Mouse (Mus musculus) liver, embryonic 14.5 days (tissue): Measurements from ENCODE around the gene Itga3. TPM values are rescaled to one million over a fixed set of nuclear protein-coding genes. Genes with fewer than 3 reads are reported as not detected.

Experiments used
- ATAC-seq: fragments of 200-750 bp; cut with Nextera tagmentation; 2 replicates; pipeline ENCODE4 v1.8.0; 2017; ENCODE audit warnings: moderate number of reproducible peaks, mild to moderate bottlenecking, moderate library complexity; ENCODE audit not compliant: insufficient read depth
- DNase-seq, 3 experiments: peaks; one replicate each; pipeline ENCODE4 v3.0.0-alpha.2; 2012 to 2013; ENCODE audit warnings: low read depth in 3 of 3, low spot score in 3 of 3
- H3K27ac ChIP-seq: fragments of 300-500 bp; sonication (generic); 2 replicates; pipeline ENCODE4 v1.5.1; 2014; ENCODE audit warnings: moderate library complexity, mild to moderate bottlenecking, control low read depth, inconsistent platforms
- H3K27me3 ChIP-seq: fragments of 300-500 bp; sonication (generic); 2 replicates; pipeline ENCODE4 v1.6.1; 2014; ENCODE audit warnings: mild to moderate bottlenecking, low read length, moderate library complexity; ENCODE audit not compliant: control insufficient read depth, insufficient read depth
- H3K36me3 ChIP-seq: fragments of 300-500 bp; sonication (generic); replicated peaks from 2 replicates; pipeline ENCODE4 v1.6.1; 2014; ENCODE audit warnings: low read depth; ENCODE audit not compliant: control insufficient read depth, insufficient read depth
- H3K4me1 ChIP-seq, 2 experiments: fragments of 200-500 bp in 1 of 2; fragments of 300-500 bp in 1 of 2; sonication (generic) in 1 of 2; replicated peaks; 2 replicates each; pipeline ENCODE4 v1.6.1; 2012 to 2014; ENCODE audit warnings: antibody characterized with exemption in 1 of 2, inconsistent platforms in 1 of 2, low read length in 1 of 2; ENCODE audit not compliant: control insufficient read depth in 2 of 2, insufficient read depth in 2 of 2
- H3K4me2 ChIP-seq: fragments of 300-500 bp; sonication (generic); 2 replicates; pipeline ENCODE4 v1.6.1; 2014; ENCODE audit warnings: low read depth, mild to moderate bottlenecking, control low read depth, moderate library complexity
- H3K4me3 ChIP-seq, 2 experiments: fragments of 200-500 bp in 1 of 2; fragments of 300-500 bp in 1 of 2; sonication (generic) in 1 of 2; 2 replicates each; pipeline ENCODE4 v1.5.1; 2012 to 2014; ENCODE audit warnings: low read depth in 2 of 2, low read length in 2 of 2, mild to moderate bottlenecking in 2 of 2, control low read depth in 1 of 2, inconsistent platforms in 1 of 2, moderate library complexity in 1 of 2; ENCODE audit not compliant: insufficient read depth in 1 of 2
- H3K9ac ChIP-seq: fragments of 300-500 bp; sonication (generic); replicated peaks from 2 replicates; pipeline ENCODE4 v1.6.1; 2014; ENCODE audit warnings: mild to moderate bottlenecking, control low read depth, moderate library complexity
- H3K9me3 ChIP-seq: fragments of 300-500 bp; sonication (generic); 2 replicates; pipeline ENCODE4 v1.6.1; 2016; ENCODE audit warnings: low read length, mixed read lengths; ENCODE audit not compliant: control insufficient read depth
- CTCF ChIP-seq: IDR thresholded peaks from 2 replicates; pipeline ENCODE4 v1.5.1; 2016; ENCODE audit warnings: antibody characterized with exemption, low read depth, control low read depth
- EP300 ChIP-seq: IDR thresholded peaks from 2 replicates; pipeline ENCODE4 v1.6.1; 2016; ENCODE audit warnings: antibody characterized with exemption, low read depth
- WGBS: fragments of 180-500 bp; shearing (Covaris S2); extraction: QIAGEN DNeasy Blood & Tissue Kit; methylation state at CpG from one replicate; pipeline ENCODE4 v1.1.7; 2014; ENCODE audit not compliant: insufficient replicate concordance; 5-methylcytosine and 5-hydroxymethylcytosine counted together
- polyA plus RNA-seq, 2 experiments: library from polyadenylated mRNA; depleted of rRNA in 1 of 2; stranded (reverse) in 1 of 2; unstranded in 1 of 2; fragments of >200 nt; fragmentation: Nextera tagmentation in 1 of 2; extraction: Ambion mirVana in 1 of 2; gene quantifications; 2 replicates each; pipeline versions ENCODE4 v1.2.1 to v1.2.3; 2012 to 2014

Itga3 gene
- polyA plus RNA-seq, 2 experiments: 1.5 to 1.7 TPM

- TF ChIP-seq CTCF (peak; percentile 95), EP300 (no peak)
- Histone ChIP-seq H3K9me3 (no peaks in the 10 kb centered on the region), H3K27ac (no peak overlapping the region), H3K9ac (no peak overlapping the region), H3K27me3 (peaks cover 14% of the 10 kb centered on the region), H3K4me1 (peaks cover 0 to 5% of the 10 kb centered on the region in 2 experiments; a peak in 2 of 4 replicates), H3K36me3 (no peaks in the 10 kb centered on the region), H3K4me3 (no peak overlapping the region), H3K4me2 (no peak overlapping the region)
- ATAC-seq: no peak
- WGBS: 25% methylated on average over 23 of the region's 23 CpGs
- DNase-seq: peak in 2 of 3 experiments; percentile 24 to 28
These were observed 30.0 kb upstream of the Itga3 start for GRCm38 (mm10) chr11:95106440-95107236.

- no peak for DNase-seq
- ATAC-seq: no peak
- peak overlapping the region; percentile 2; the same call in 1 of the 2 replicates for H3K4me2 ChIP-seq
- TF ChIP-seq EP300 (no peak), CTCF (no peak)
- 1% methylated on average over 25 of the region's 25 CpGs for WGBS
- no peaks in the 10 kb centered on the region for H3K9me3 ChIP-seq
- H3K27ac ChIP-seq: no peak overlapping the region
- H3K27me3 ChIP-seq: peaks cover 14% of the 10 kb centered on the region
- H3K36me3 ChIP-seq: no peaks in the 10 kb centered on the region
- H3K4me3 ChIP-seq: no peak overlapping the region
- H3K4me1 ChIP-seq: peaks cover 0 to 5% of the 10 kb centered on the region in 2 experiments; a peak in 2 of 4 replicates
- H3K9ac ChIP-seq: no peak overlapping the region
These were observed 28.8 kb upstream of the Itga3 start for GRCm38 (mm10) chr11:95105274-95105874.

- Histone ChIP-seq H3K4me2 (no peak overlapping the region), H3K4me1 (peaks cover 0 to 5% of the 10 kb centered on the region in 2 experiments; a peak in 2 of 4 replicates), H3K27me3 (peaks cover 14% of the 10 kb centered on the region), H3K9me3 (no peaks in the 10 kb centered on the region), H3K36me3 (no peaks in the 10 kb centered on the region), H3K4me3 (no peak overlapping the region), H3K9ac (no peak overlapping the region), H3K27ac (no peak overlapping the region)
- TF ChIP-seq EP300 (no peak), CTCF (no peak)
- no peak for DNase-seq
- whole genome bisulfite sequencing: 5% methylated on average over 6 of the region's 6 CpGs
- no peak for ATAC-seq
These were observed 27.7 kb upstream of the Itga3 start for GRCm38 (mm10) chr11:95104266-95104665.

GRCm38 (mm10) chr11:95102161-95102904, 25.7 kb upstream of the Itga3 start:
- H3K4me2 ChIP-seq: no peak overlapping the region
- peaks cover 0 to 6% of the 10 kb centered on the region in 2 experiments; a peak in 2 of 4 replicates for H3K4me1 ChIP-seq
- no peak overlapping the region for H3K4me3 ChIP-seq
- ATAC-seq (no peak), DNase-seq (no peak)
- peaks cover 14% of the 10 kb centered on the region for H3K27me3 ChIP-seq
- no peak overlapping the region for H3K9ac ChIP-seq
- H3K36me3 ChIP-seq: no peaks in the 10 kb centered on the region
- 65% methylated on average over 19 of the region's 19 CpGs for WGBS
- H3K27ac ChIP-seq: no peak overlapping the region
- no peaks in the 10 kb centered on the region for H3K9me3 ChIP-seq
- no peak for TF ChIP-seq CTCF
- TF ChIP-seq EP300: no peak
